In the genomic region with DNA sequence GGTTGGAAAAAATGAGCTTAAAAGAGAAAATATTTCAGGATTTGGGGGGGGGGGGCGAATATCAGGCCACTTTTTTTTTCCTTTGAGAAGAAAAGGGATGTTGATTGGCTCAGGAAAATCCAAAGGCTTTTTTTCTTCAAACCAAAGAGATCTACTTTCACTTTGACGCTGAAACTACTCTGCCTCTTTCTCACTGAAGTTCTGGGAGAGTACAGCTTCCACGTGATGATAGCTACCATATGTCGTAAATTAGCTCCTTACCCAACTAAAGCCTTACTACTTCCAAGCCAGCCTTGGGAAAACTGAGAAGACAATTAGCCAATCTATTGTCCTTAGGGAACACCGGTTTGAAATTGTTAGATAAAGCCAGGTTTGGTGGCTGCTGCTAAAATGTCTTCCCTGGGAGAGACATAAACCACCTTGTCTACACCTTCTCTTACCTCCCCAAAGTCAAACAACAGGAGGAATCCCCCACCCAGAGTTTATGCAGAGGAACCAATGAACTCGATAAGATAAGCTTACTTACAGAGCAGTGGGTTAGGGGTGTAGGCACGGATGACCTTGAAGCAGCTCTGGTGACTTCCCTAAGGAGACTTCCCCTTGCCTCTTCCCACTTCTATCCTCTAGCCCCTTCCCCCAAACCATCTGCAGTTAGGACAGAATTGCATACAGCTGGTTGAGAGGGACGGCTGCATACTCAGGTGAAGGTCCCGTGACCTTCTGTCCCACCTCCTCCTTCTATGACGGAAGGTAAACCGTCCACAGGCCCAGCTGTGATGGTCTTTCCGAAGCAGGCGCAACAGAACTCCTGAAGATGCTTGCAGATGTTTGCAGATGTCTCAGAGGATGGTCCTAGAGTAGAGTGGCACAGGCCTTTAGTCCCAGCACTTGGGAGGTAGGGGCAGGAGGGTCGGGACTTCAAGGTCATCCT, we compare ENCODE assay signal across 8 mouse cellular contexts. TPM values are rescaled to one million over a fixed set of nuclear protein-coding genes. Genes with fewer than 3 reads are reported as not detected.
DNase-seq lines count a peak whose midpoint lies in the region; ATAC-seq lines count a peak whose summit lies in the region.

No protein-coding gene starts in this region.

- H3K27me3 ChIP-seq in midbrain, embryonic 13.5 days: no peaks in the 10 kb centered on the region
- no peaks in the 10 kb centered on the region for H3K27me3 ChIP-seq in midbrain, embryonic 16.5 days (ENCODE audit: control insufficient read depth, insufficient read depth, low read depth, low read length)
- no peaks in the 10 kb centered on the region for H3K27me3 ChIP-seq in stomach, embryonic 16.5 days (ENCODE audit: control insufficient read depth, insufficient read depth, low read length)

- 80% methylated on average over 14 of the region's 14 CpGs for WGBS in midbrain, embryonic 13.5 days
- 87% methylated on average over 13 of the region's 14 CpGs for WGBS in midbrain, embryonic 16.5 days
- WGBS in stomach, embryonic 16.5 days: 55% methylated on average over 14 of the region's 14 CpGs

- H3K4me3 ChIP-seq in midbrain, embryonic 13.5 days (replicated peaks): no peak overlapping the region
- H3K4me3 ChIP-seq in midbrain, embryonic 16.5 days (ENCODE audit: low read depth, low read length): no peak overlapping the region
- peak overlapping the region; percentile 69 for H3K4me3 ChIP-seq in stomach, embryonic 16.5 days (replicated peaks; ENCODE audit: low read length)

- DNase-seq in embryo, embryonic 11 days: peak; percentile 42
- DNase-seq in embryo, embryonic 10 days (ENCODE audit: low spot score): no peak
- peak; percentile 56 for DNase-seq in induced T-regulatory cell, adult 2 months (ENCODE audit: low read depth)
- DNase-seq in frontal cortex, postnatal 14 days (ENCODE audit: low spot score in 2 of 2): no peak
- DNase-seq in layer of hippocampus, adult 9-11 months: no peak

- no peak overlapping the region for H3K9ac ChIP-seq in midbrain, embryonic 13.5 days (replicated peaks)
- H3K9ac ChIP-seq in midbrain, embryonic 16.5 days (ENCODE audit: low read depth, low read length): no peak overlapping the region
- H3K9ac ChIP-seq in stomach, embryonic 16.5 days (ENCODE audit: low read length): peak overlapping the region; percentile 6; the same call in 1 of the 2 replicates

- H3K27ac ChIP-seq in midbrain, embryonic 13.5 days: no peak overlapping the region
- no peak overlapping the region for H3K27ac ChIP-seq in midbrain, embryonic 16.5 days (ENCODE audit: low read length)
- H3K27ac ChIP-seq in stomach, embryonic 16.5 days (ENCODE audit: low read length): peak overlapping the region; percentile 5

- ATAC-seq in midbrain, embryonic 13.5 days: no peak
- no peak for ATAC-seq in midbrain, embryonic 16.5 days
- no peak for ATAC-seq in stomach, embryonic 16.5 days (ENCODE audit: insufficient read depth, low FRiP score)

- no peaks in the 10 kb centered on the region for H3K9me3 ChIP-seq in midbrain, embryonic 13.5 days
- H3K9me3 ChIP-seq in midbrain, embryonic 16.5 days (replicated peaks; ENCODE audit: control insufficient read depth, low read length, poor library complexity, severe bottlenecking): no peaks in the 10 kb centered on the region
- no peaks in the 10 kb centered on the region for H3K9me3 ChIP-seq in stomach, embryonic 16.5 days (replicated peaks; ENCODE audit: control insufficient read depth, low read length)

- H3K4me2 ChIP-seq in midbrain, embryonic 13.5 days (replicated peaks): peak overlapping the region; percentile 68; the same call in 1 of the 2 replicates
- H3K4me2 ChIP-seq in midbrain, embryonic 16.5 days (ENCODE audit: low read length): no peak overlapping the region
- H3K4me2 ChIP-seq in stomach, embryonic 16.5 days (ENCODE audit: low read depth, low read length): peak overlapping the region; percentile 64

- peaks cover 10% of the 10 kb centered on the region for H3K36me3 ChIP-seq in midbrain, embryonic 13.5 days
- no peaks in the 10 kb centered on the region for H3K36me3 ChIP-seq in midbrain, embryonic 16.5 days (ENCODE audit: control insufficient read depth, insufficient read depth, low read length)
- 0 out of 2 replicates have a peak, but pooled peaks cover 4% of the 10 kb centered on the region for H3K36me3 ChIP-seq in stomach, embryonic 16.5 days (ENCODE audit: control insufficient read depth, insufficient read depth, low read length)

- H3K4me1 ChIP-seq in midbrain, embryonic 13.5 days (replicated peaks): peaks cover 30% of the 10 kb centered on the region
- peaks cover 9% of the 10 kb centered on the region for H3K4me1 ChIP-seq in midbrain, embryonic 16.5 days (ENCODE audit: control insufficient read depth, insufficient read depth, low read length)
- peaks cover 24% of the 10 kb centered on the region for H3K4me1 ChIP-seq in stomach, embryonic 16.5 days (ENCODE audit: control insufficient read depth, insufficient read depth, low read length)

RNA-seq across cellular contexts. Expression of a gene that starts 1.4 kb away (rescaled TPM):
- polyA plus RNA-seq in midbrain, embryonic 13.5 days (2015; fragmentation: Nextera tagmentation; extraction: Ambion mirVana): 23.7 and 25.4 TPM in 2 replicates
- polyA plus RNA-seq in midbrain, embryonic 16.5 days (2015; fragmentation: Nextera tagmentation; extraction: Ambion mirVana): 3.9 and 5.2 TPM in 2 replicates
- 35.6 and 36.7 TPM in 2 replicates for polyA plus RNA-seq in stomach, embryonic 16.5 days (2015; fragmentation: Nextera tagmentation; extraction: Ambion mirVana)

RNA-seq across cellular contexts. Expression of a gene that starts 17.5 kb away (rescaled TPM):
- not detected in 2 replicates for polyA plus RNA-seq in midbrain, embryonic 13.5 days (2015; fragmentation: Nextera tagmentation; extraction: Ambion mirVana)
- polyA plus RNA-seq in midbrain, embryonic 16.5 days (2015; fragmentation: Nextera tagmentation; extraction: Ambion mirVana): not detected in 2 replicates
- not detected in 2 replicates for polyA plus RNA-seq in stomach, embryonic 16.5 days (2015; fragmentation: Nextera tagmentation; extraction: Ambion mirVana)

RNA-seq across cellular contexts. Expression of a gene that starts 33.1 kb away (rescaled TPM):
- 56.5 and 65.5 TPM in 2 replicates for polyA plus RNA-seq in midbrain, embryonic 13.5 days (2015; fragmentation: Nextera tagmentation; extraction: Ambion mirVana)
- 27.9 and 33.2 TPM in 2 replicates for polyA plus RNA-seq in midbrain, embryonic 16.5 days (2015; fragmentation: Nextera tagmentation; extraction: Ambion mirVana)
- polyA plus RNA-seq in stomach, embryonic 16.5 days (2015; fragmentation: Nextera tagmentation; extraction: Ambion mirVana): 14.4 and 17.4 TPM in 2 replicates

Comparison
In these comparisons a context has a peak if more than half of its experiments do, and no peak if none do; other contexts are left out.
1. DNase-seq: peak in embryo, embryonic 11 days (single experiment) and induced T-regulatory cell, adult 2 months (single experiment); none in embryo, embryonic 10 days (single experiment), frontal cortex, postnatal 14 days (0 of 2) and layer of hippocampus, adult 9-11 months (single experiment).